Mouse (Mus musculus): Measurements from ENCODE around the gene Ccnf.

DNA sequence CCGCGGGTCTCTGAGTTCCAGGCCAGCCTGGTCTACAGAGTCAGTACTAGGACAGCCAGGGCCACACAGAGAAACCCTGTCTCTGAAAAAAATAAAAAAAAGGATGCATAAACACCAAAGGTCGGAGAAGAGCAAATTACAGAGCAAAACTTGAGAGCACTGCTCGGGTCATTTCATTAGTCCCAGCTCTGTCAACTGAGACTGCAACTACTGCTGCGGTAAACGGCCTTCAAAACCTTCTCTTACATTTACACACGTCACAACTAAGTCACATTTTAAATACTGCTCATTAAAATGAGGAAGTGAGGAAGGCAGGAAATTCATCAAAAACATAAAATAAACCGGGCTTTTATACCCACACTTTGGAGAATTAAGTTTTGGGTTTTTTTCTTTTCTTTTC, 58.4 kb downstream of the Ccnf start:
- TF ChIP-seq EP300 (IDR thresholded peaks at IDR 0.05) (no peak), CTCF (IDR thresholded peaks at IDR 0.05) (no peak)
